In the genomic region with DNA sequence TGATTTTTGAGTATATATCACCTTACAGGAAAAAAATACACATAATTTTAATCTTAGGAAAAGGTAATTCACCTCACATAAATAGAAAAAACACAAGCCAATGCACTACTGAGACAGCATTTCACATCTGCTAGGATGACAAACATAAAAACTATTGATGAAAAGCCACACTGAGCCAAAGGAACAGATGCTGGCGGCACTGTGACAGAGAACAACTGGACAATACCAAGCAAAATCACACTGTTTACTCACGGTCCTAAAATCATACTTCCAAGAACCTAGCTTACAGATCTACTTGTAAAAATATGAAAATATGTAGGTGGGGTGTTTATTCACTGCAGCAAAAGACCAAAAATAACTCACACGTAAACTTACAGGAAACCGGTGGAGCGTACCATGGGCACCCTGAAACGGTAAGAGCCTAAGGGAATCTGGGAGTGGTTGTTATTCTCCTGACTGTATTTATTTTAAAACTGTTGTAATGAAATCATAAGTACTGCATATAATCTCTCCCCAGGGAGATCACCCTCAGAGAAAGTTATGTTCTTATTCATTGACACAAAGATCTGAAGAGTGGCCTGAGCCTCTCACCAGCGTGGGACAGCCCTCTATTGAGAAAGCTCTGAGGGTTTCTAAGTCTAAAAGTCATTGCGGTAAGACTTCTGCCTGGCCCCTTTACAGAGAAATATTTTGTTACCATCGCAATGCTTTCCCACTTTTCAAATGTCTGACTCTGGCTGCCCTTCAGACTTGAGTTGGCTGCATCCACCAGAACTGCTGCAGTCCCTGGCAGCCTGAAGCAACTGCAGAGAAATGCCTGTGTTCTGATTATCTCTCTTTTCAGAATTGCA, we compare ENCODE assay signal across 8 mouse cellular contexts. TPM values are rescaled to one million over a fixed set of nuclear protein-coding genes. Genes with fewer than 3 reads are reported as not detected.
A peak's percentile ranks its signal among the peaks of the same experiment; 100 is the strongest.
DNase-seq lines count a peak whose midpoint lies in the region; ATAC-seq and TF ChIP-seq lines count a peak whose summit lies in the region.
"Had no signal": no experiment of that assay in that cellular context is flagged by ENCODE, and none has a peak within 500 bp of the region (broad histone marks: within the 10 kb centered on the region; RNA-seq: fewer than 3 reads in every experiment).

No protein-coding gene starts in this region.

- no peak for TF ChIP-seq CTCF in stomach, postnatal 0 days (IDR thresholded peaks at IDR 0.05; ENCODE audit: low read depth)
- no peak for TF ChIP-seq CTCF in liver, postnatal 0 days (IDR thresholded peaks at IDR 0.05; ENCODE audit: low read depth)

- 40% methylated on average over 9 of the region's 9 CpGs for WGBS in stomach, postnatal 0 days
- WGBS in forebrain, embryonic 13.5 days, result 81% methylated on average over 9 of the region's 9 CpGs
- 58% methylated on average over 9 of the region's 9 CpGs for WGBS in liver, postnatal 0 days (ENCODE audit: insufficient replicate concordance)

- no peaks in the 10 kb centered on the region for H3K27me3 ChIP-seq in stomach, postnatal 0 days (ENCODE audit: control insufficient read depth, insufficient read depth, low read length)
- H3K27me3 ChIP-seq in forebrain, embryonic 13.5 days, result no peaks in the 10 kb centered on the region
- H3K27me3 ChIP-seq in liver, postnatal 0 days (ENCODE audit: insufficient read depth, low read length), result no peaks in the 10 kb centered on the region
- H3K27me3 ChIP-seq: neural tube, embryonic 13.5 days had no signal

- H3K27ac ChIP-seq in stomach, postnatal 0 days (replicated peaks), result no peak overlapping the region
- H3K27ac ChIP-seq in forebrain, embryonic 13.5 days, result no peak overlapping the region
- H3K27ac ChIP-seq in liver, postnatal 0 days (ENCODE audit: low read depth), result no peak overlapping the region
- H3K27ac ChIP-seq: neural tube, embryonic 13.5 days had no signal

- H3K9ac ChIP-seq in stomach, postnatal 0 days (ENCODE audit: low read length), result no peak overlapping the region
- no peak overlapping the region for H3K9ac ChIP-seq in forebrain, embryonic 13.5 days
- H3K9ac ChIP-seq in liver, postnatal 0 days (replicated peaks), result no peak overlapping the region
- H3K9ac ChIP-seq: neural tube, embryonic 13.5 days had no signal

- intact Hi-C loops in heart, postnatal 25 days (cut with DNase I), result no loop called here

- TF ChIP-seq EP300 in stomach, postnatal 0 days (optimal IDR thresholded peaks at IDR 0.05), result no peak
- no peak for TF ChIP-seq EP300 in liver, postnatal 0 days (IDR thresholded peaks at IDR 0.05; ENCODE audit: low read depth)

- no peaks in the 10 kb centered on the region for H3K9me3 ChIP-seq in stomach, postnatal 0 days (ENCODE audit: control insufficient read depth, low read length)
- no peaks in the 10 kb centered on the region for H3K9me3 ChIP-seq in forebrain, embryonic 13.5 days (replicated peaks)
- no peaks in the 10 kb centered on the region for H3K9me3 ChIP-seq in liver, postnatal 0 days (ENCODE audit: low read length)
- H3K9me3 ChIP-seq: neural tube, embryonic 13.5 days had no signal

- peak; percentile 59; the same call in 1 of the 2 replicates for ATAC-seq in stomach, postnatal 0 days (ENCODE audit: low FRiP score, low TSS enrichment)
- ATAC-seq in forebrain, embryonic 13.5 days, result no peak
- no peak for ATAC-seq in liver, postnatal 0 days

- no peak overlapping the region for H3K4me3 ChIP-seq in stomach, postnatal 0 days (ENCODE audit: low read depth, low read length)
- H3K4me3 ChIP-seq in forebrain, embryonic 13.5 days, result no peak overlapping the region
- no peak overlapping the region for H3K4me3 ChIP-seq in liver, postnatal 0 days (ENCODE audit: low read depth, low read length)
- H3K4me3 ChIP-seq: neural tube, embryonic 13.5 days had no signal

- H3K4me2 ChIP-seq in stomach, postnatal 0 days (replicated peaks; ENCODE audit: low read depth), result no peak overlapping the region
- no peak overlapping the region for H3K4me2 ChIP-seq in forebrain, embryonic 13.5 days
- no peak overlapping the region for H3K4me2 ChIP-seq in liver, postnatal 0 days (ENCODE audit: low read depth, low read length)
- H3K4me2 ChIP-seq: neural tube, embryonic 13.5 days had no signal

- no peaks in the 10 kb centered on the region for H3K4me1 ChIP-seq in stomach, postnatal 0 days (replicated peaks; ENCODE audit: control insufficient read depth, insufficient read depth)
- no peaks in the 10 kb centered on the region for H3K4me1 ChIP-seq in forebrain, embryonic 13.5 days
- no peaks in the 10 kb centered on the region for H3K4me1 ChIP-seq in liver, postnatal 0 days (ENCODE audit: insufficient read depth)
- H3K4me1 ChIP-seq: neural tube, embryonic 13.5 days had no signal

- DNase-seq in ovary, postnatal 14 days (ENCODE audit: low spot score), result peak; percentile 3
- no peak for DNase-seq in ovary, adult 18-20 months (ENCODE audit: low spot score)
- DNase-seq in cerebellum, adult 9-10 months, result peak; percentile 5
- DNase-seq in heart, postnatal 25 days (ENCODE audit: low spot score), result peak; percentile 31
- peak; percentile 19 for DNase-seq in stomach, postnatal 0 days (ENCODE audit: low spot score)
- DNase-seq in liver, postnatal 0 days, result no peak

- no peaks in the 10 kb centered on the region for H3K36me3 ChIP-seq in stomach, postnatal 0 days (ENCODE audit: control insufficient read depth, insufficient read depth, low read length)
- H3K36me3 ChIP-seq in forebrain, embryonic 13.5 days (ENCODE audit: poor library complexity, severe bottlenecking), result no peaks in the 10 kb centered on the region
- H3K36me3 ChIP-seq in liver, postnatal 0 days (replicated peaks; ENCODE audit: insufficient read depth, low read length), result no peaks in the 10 kb centered on the region
- H3K36me3 ChIP-seq: neural tube, embryonic 13.5 days had no signal

RNA-seq across cellular contexts. Expression of gene Atp10a, which starts 29.4 kb away (rescaled TPM):
- total RNA-seq in heart, postnatal 25 days (2021), result 1 to 10 TPM; 1.5 to 2.4 TPM
- 1.4 and 1.7 TPM in 2 replicates for polyA plus RNA-seq in stomach, postnatal 0 days (2015; fragmentation: Nextera tagmentation; extraction: Ambion mirVana)
- 1.5 and 1.6 TPM in 2 replicates for polyA plus RNA-seq in forebrain, embryonic 13.5 days (2015; fragmentation: Nextera tagmentation; extraction: Ambion mirVana)
- polyA plus RNA-seq in liver, postnatal 0 days (2015; fragmentation: Nextera tagmentation; extraction: Ambion mirVana), result 0.20 and 0.25 TPM in 2 replicates

Comparison
In these comparisons a context has a peak if more than half of its experiments do, and no peak if none do; other contexts are left out.
1. DNase-seq: peak in ovary, postnatal 14 days (single experiment), cerebellum, adult 9-10 months (single experiment), heart, postnatal 25 days (single experiment) and stomach, postnatal 0 days (single experiment); none in ovary, adult 18-20 months (single experiment) and liver, postnatal 0 days (single experiment).